Mouse (Mus musculus): ENCODE measurements around the gene Ppp5c. TPM values are rescaled to one million over a fixed set of nuclear protein-coding genes. Genes with fewer than 3 reads are reported as not detected.

Ppp5c gene
- polyA plus RNA-seq, 1 experiment from 2014 or later = 108 TPM

- no peaks in the 10 kb centered on the region for H3K9me3 ChIP-seq (ENCODE audit: control insufficient read depth, low read length)
- under 1% methylated on average over 15 of the region's 15 CpGs for WGBS
- peak within 1 kb of the TSS; percentile 25; the same call in 1 of the 2 replicates for H3K9ac ChIP-seq (ENCODE audit: low read length)
- no peak within 1 kb of the TSS for H3K27ac ChIP-seq (ENCODE audit: low read depth, low read length)
- H3K36me3 ChIP-seq (ENCODE audit: control insufficient read depth, insufficient read depth, low read length) = no peaks in the 10 kb centered on the region
- ATAC-seq (ENCODE audit: low FRiP score) (peak; percentile 90), DNase-seq (ENCODE audit: low spot score, missing footprints) (peak; percentile 95)
- H3K4me1 ChIP-seq (ENCODE audit: control insufficient read depth, insufficient read depth, low read length) = peaks cover 11% of the 10 kb centered on the region
- peak within 1 kb of the TSS; percentile 27 for H3K4me3 ChIP-seq (ENCODE audit: low read depth, low read length)
- peaks cover 9% of the 10 kb centered on the region for H3K27me3 ChIP-seq (ENCODE audit: control insufficient read depth, insufficient read depth, low read length)
- peak within 1 kb of the TSS; percentile 60 for H3K4me2 ChIP-seq
Observed at GRCm38 (mm10) chr7:17062389-17062788, 34.7 kb upstream of the Ppp5c start, which contains the start of gene Hif3a. Gene Hif3a (minus strand): TSS chr7:17062427.

- Histone ChIP-seq H3K9me3 (ENCODE audit: control insufficient read depth, low read length) (no peaks in the 10 kb centered on the region), H3K4me1 (ENCODE audit: control insufficient read depth, insufficient read depth, low read length) (peaks cover 15% of the 10 kb centered on the region), H3K4me2 (no peak overlapping the region), H3K27me3 (ENCODE audit: control insufficient read depth, insufficient read depth, low read length) (peaks cover 11% of the 10 kb centered on the region), H3K27ac (ENCODE audit: low read depth, low read length) (no peak overlapping the region), H3K36me3 (ENCODE audit: control insufficient read depth, insufficient read depth, low read length) (no peaks in the 10 kb centered on the region), H3K9ac (ENCODE audit: low read length) (no peak overlapping the region), H3K4me3 (ENCODE audit: low read depth, low read length) (no peak overlapping the region)
- 81% methylated on average over 21 of the region's 22 CpGs for WGBS
- ATAC-seq (ENCODE audit: low FRiP score) (no peak), DNase-seq (ENCODE audit: low spot score, missing footprints) (peak; percentile 77)
Observed at GRCm38 (mm10) chr7:17060782-17061605, 33.3 kb upstream of the Ppp5c start.

- DNase-seq (ENCODE audit: low spot score, missing footprints) = peak; percentile 86
- no peaks in the 10 kb centered on the region for H3K9me3 ChIP-seq (ENCODE audit: control insufficient read depth, low read length)
- no peak overlapping the region for H3K9ac ChIP-seq (ENCODE audit: low read length)
- no peaks in the 10 kb centered on the region for H3K36me3 ChIP-seq (ENCODE audit: control insufficient read depth, insufficient read depth, low read length)
- H3K4me2 ChIP-seq = no peak overlapping the region
- WGBS = 76% methylated on average over 9 of the region's 9 CpGs
- peaks cover 12% of the 10 kb centered on the region for H3K27me3 ChIP-seq (ENCODE audit: control insufficient read depth, insufficient read depth, low read length)
- H3K4me1 ChIP-seq (ENCODE audit: control insufficient read depth, insufficient read depth, low read length) = peaks cover 16% of the 10 kb centered on the region
- H3K4me3 ChIP-seq (ENCODE audit: low read depth, low read length) = no peak overlapping the region
- H3K27ac ChIP-seq (ENCODE audit: low read depth, low read length) = no peak overlapping the region
- no peak for ATAC-seq (ENCODE audit: low FRiP score)
Observed at GRCm38 (mm10) chr7:17060031-17060781, 32.5 kb upstream of the Ppp5c start.

- Histone ChIP-seq H3K4me2 (no peak overlapping the region), H3K27me3 (ENCODE audit: control insufficient read depth, insufficient read depth, low read length) (peaks cover 12% of the 10 kb centered on the region), H3K4me1 (ENCODE audit: control insufficient read depth, insufficient read depth, low read length) (peaks cover 16% of the 10 kb centered on the region)
Observed at GRCm38 (mm10) chr7:17059463-17059844, 31.7 kb upstream of the Ppp5c start.

GRCm38 (mm10) chr7:17058816-17059462, 31.2 kb upstream of the Ppp5c start:
- Histone ChIP-seq H3K4me2 (no peak overlapping the region; the same call in 1 of the 2 replicates), H3K4me1 (ENCODE audit: control insufficient read depth, insufficient read depth, low read length) (peaks cover 16% of the 10 kb centered on the region), H3K27me3 (ENCODE audit: control insufficient read depth, insufficient read depth, low read length) (peaks cover 12% of the 10 kb centered on the region), H3K36me3 (ENCODE audit: control insufficient read depth, insufficient read depth, low read length) (no peaks in the 10 kb centered on the region), H3K9ac (ENCODE audit: low read length) (no peak overlapping the region), H3K4me3 (ENCODE audit: low read depth, low read length) (no peak overlapping the region), H3K27ac (ENCODE audit: low read depth, low read length) (peak overlapping the region; percentile 3; the same call in 1 of the 2 replicates), H3K9me3 (ENCODE audit: control insufficient read depth, low read length) (no peaks in the 10 kb centered on the region)
- DNase-seq (ENCODE audit: low spot score, missing footprints) (no peak), ATAC-seq (ENCODE audit: low FRiP score) (no peak)
- WGBS = 65% methylated on average over 8 of the region's 8 CpGs

More at GRCm38 (mm10) chr7:17059463-17059844, 31.7 kb upstream of the Ppp5c start:
- Histone ChIP-seq H3K4me3 (ENCODE audit: low read depth, low read length) (no peak overlapping the region), H3K9me3 (ENCODE audit: control insufficient read depth, low read length) (no peaks in the 10 kb centered on the region), H3K27ac (ENCODE audit: low read depth, low read length) (no peak overlapping the region), H3K9ac (ENCODE audit: low read length) (no peak overlapping the region), H3K36me3 (ENCODE audit: control insufficient read depth, insufficient read depth, low read length) (no peaks in the 10 kb centered on the region)
- WGBS = 89% methylated on average over 3 of the region's 3 CpGs
- ATAC-seq (ENCODE audit: low FRiP score) (no peak), DNase-seq (ENCODE audit: low spot score, missing footprints) (peak; percentile 76)

- peaks cover 5% of the 10 kb centered on the region; the same call in 1 of the 2 replicates for H3K9me3 ChIP-seq (ENCODE audit: control insufficient read depth, low read length)
- H3K27me3 ChIP-seq (ENCODE audit: control insufficient read depth, insufficient read depth, low read length) = peaks cover 9% of the 10 kb centered on the region
- no peaks in the 10 kb centered on the region for H3K36me3 ChIP-seq (ENCODE audit: control insufficient read depth, insufficient read depth, low read length)
- no peak overlapping the region for H3K9ac ChIP-seq (ENCODE audit: low read length)
- no peak overlapping the region; the same call in 1 of the 2 replicates for H3K4me2 ChIP-seq
- no peak overlapping the region for H3K4me3 ChIP-seq (ENCODE audit: low read depth, low read length)
- ATAC-seq (ENCODE audit: low FRiP score) = peak; percentile 55
- H3K27ac ChIP-seq (ENCODE audit: low read depth, low read length) = peak overlapping the region; percentile 3; the same call in 1 of the 2 replicates
- WGBS = 3% methylated on average over 16 of the region's 16 CpGs
- peaks cover 16% of the 10 kb centered on the region for H3K4me1 ChIP-seq (ENCODE audit: control insufficient read depth, insufficient read depth, low read length)
- DNase-seq (ENCODE audit: low spot score, missing footprints) = peak; percentile 90
Observed at GRCm38 (mm10) chr7:17058071-17058689, 30.5 kb upstream of the Ppp5c start.

GRCm38 (mm10) chr7:17056601-17057523, 29.1 kb upstream of the Ppp5c start:
- ATAC-seq (ENCODE audit: low FRiP score) = peak; percentile 6; the same call in 1 of the 2 replicates
- Histone ChIP-seq H3K9me3 (ENCODE audit: control insufficient read depth, low read length) (peaks cover 5% of the 10 kb centered on the region; the same call in 1 of the 2 replicates), H3K4me1 (ENCODE audit: control insufficient read depth, insufficient read depth, low read length) (peaks cover 14% of the 10 kb centered on the region), H3K4me3 (ENCODE audit: low read depth, low read length) (peak overlapping the region; percentile 39), H3K36me3 (ENCODE audit: control insufficient read depth, insufficient read depth, low read length) (no peaks in the 10 kb centered on the region), H3K27ac (ENCODE audit: low read depth, low read length) (no peak overlapping the region), H3K9ac (ENCODE audit: low read length) (peak overlapping the region; percentile 44), H3K27me3 (ENCODE audit: control insufficient read depth, insufficient read depth, low read length) (peaks cover 5% of the 10 kb centered on the region), H3K4me2 (peak overlapping the region; percentile 71)
- DNase-seq (ENCODE audit: low spot score, missing footprints) = no peak
- 34% methylated on average over 14 of the region's 14 CpGs for WGBS

All from midbrain, embryonic 11.5 days (tissue).